Mouse (Mus musculus): ENCODE measurements at regions not wholly inside any gene's neighbourhood (a gene's known extent, or its start where the extent isn't known, plus 50 kb on each side); places are given as distances from the start of the nearest gene placed in this dataset.

- CTCF ChIA-PET, result interaction anchor here (0.7 to 0.8 kb wide), 2 partner anchors 406 to 1791 kb away, joined by 3 to 5 read pairs; no protein-coding TSS in a partner anchor
Measured at GRCm38 (mm10) chr19:13980988-13981630, 67.8 kb downstream of the Olfr1505 start.

GRCm38 (mm10) chr19:13982823-13983222, 69.5 kb downstream of the Olfr1505 start:
- CTCF ChIA-PET, result no interaction called here

Measured in spleen, embryonic (tissue).